Mouse (Mus musculus) stomach, embryonic 14.5 days (tissue): ENCODE results near the gene Madd. TPM values are rescaled to one million over a fixed set of nuclear protein-coding genes. Genes with fewer than 3 reads are reported as not detected.
A peak's percentile ranks its signal among the peaks of the same experiment; 100 is the strongest.

ENCODE experiments used
- ATAC-seq: fragments of 200-750 bp; cut with Nextera tagmentation; 2 replicates; pipeline ENCODE4 v1.8.0; 2017; ENCODE audit warnings: low read depth, moderate TSS enrichment; ENCODE audit not compliant: insufficient number of reproducible peaks, insufficient read depth, low FRiP score
- H3K27ac ChIP-seq: fragments of 300-500 bp; sonication (generic); 2 replicates; pipeline ENCODE4 v1.5.1; 2014; ENCODE audit warnings: mild to moderate bottlenecking, low read length, moderate library complexity, mixed read lengths
- H3K27me3 ChIP-seq: fragments of 300-500 bp; sonication (generic); 2 replicates; pipeline ENCODE4 v1.6.1; 2014; ENCODE audit warnings: low read length, control low read depth, mixed read lengths; ENCODE audit not compliant: control insufficient read depth, insufficient read depth
- H3K36me3 ChIP-seq: fragments of 300-500 bp; sonication (generic); 2 replicates; pipeline ENCODE4 v1.6.1; 2014; ENCODE audit warnings: mild to moderate bottlenecking, control low read depth, low read length, moderate library complexity, mixed read lengths; ENCODE audit not compliant: control insufficient read depth, insufficient read depth
- H3K4me1 ChIP-seq: fragments of 300-500 bp; sonication (generic); 2 replicates; pipeline ENCODE4 v1.6.1; 2014; ENCODE audit warnings: low read length, control low read depth, mixed read lengths; ENCODE audit not compliant: control insufficient read depth, insufficient read depth
- H3K4me2 ChIP-seq: fragments of 300-500 bp; sonication (generic); replicated peaks from 2 replicates; pipeline ENCODE4 v1.6.1; 2014; ENCODE audit warnings: low read depth, low read length, control low read depth
- H3K4me3 ChIP-seq: fragments of 300-500 bp; sonication (generic); 2 replicates; pipeline ENCODE4 v1.5.1; 2014; ENCODE audit warnings: low read depth, low read length, control low read depth
- H3K9ac ChIP-seq: fragments of 300-500 bp; sonication (generic); replicated peaks from 2 replicates; pipeline ENCODE4 v1.6.1; 2014; ENCODE audit warnings: low read depth, mild to moderate bottlenecking, control low read depth, low read length, moderate library complexity, mixed read lengths
- H3K9me3 ChIP-seq: fragments of 300-500 bp; sonication (generic); 2 replicates; pipeline ENCODE4 v1.6.1; 2016; ENCODE audit warnings: low read depth, low read length, control low read depth; ENCODE audit not compliant: control insufficient read depth
- WGBS: fragments of 180-500 bp; shearing (Covaris S2); extraction: QIAGEN DNeasy Blood & Tissue Kit; methylation state at CpG from one replicate; pipeline ENCODE4 v1.1.7; 2014; 5-methylcytosine and 5-hydroxymethylcytosine counted together
- polyA plus RNA-seq: library from polyadenylated mRNA; unstranded; fragments of >200 nt; fragmentation: Nextera tagmentation; extraction: Ambion mirVana; gene quantifications from 2 replicates; pipeline ENCODE4 v1.2.1, GENCODE M21; 2014

Madd gene
- polyA plus RNA-seq: 11.8 and 19.7 TPM in 2 replicates

- Histone ChIP-seq H3K4me1 (peaks cover 4% of the 10 kb centered on the region; the same call in 1 of the 2 replicates), H3K4me3 (peak within 1 kb of the TSS; percentile 95), H3K9ac (peak within 1 kb of the TSS; percentile 57), H3K27me3 (no peaks in the 10 kb centered on the region), H3K36me3 (no peaks in the 10 kb centered on the region), H3K9me3 (no peaks in the 10 kb centered on the region), H3K27ac (peak within 1 kb of the TSS; percentile 77), H3K4me2 (peak within 1 kb of the TSS; percentile 52)
- no peak for ATAC-seq
- 61% methylated on average over 15 of the region's 15 CpGs for WGBS
Measured at GRCm38 (mm10) chr2:91183711-91184405, at the start of gene Madd. Madd (minus strand) TSS chr2:91183837.

DNA sequence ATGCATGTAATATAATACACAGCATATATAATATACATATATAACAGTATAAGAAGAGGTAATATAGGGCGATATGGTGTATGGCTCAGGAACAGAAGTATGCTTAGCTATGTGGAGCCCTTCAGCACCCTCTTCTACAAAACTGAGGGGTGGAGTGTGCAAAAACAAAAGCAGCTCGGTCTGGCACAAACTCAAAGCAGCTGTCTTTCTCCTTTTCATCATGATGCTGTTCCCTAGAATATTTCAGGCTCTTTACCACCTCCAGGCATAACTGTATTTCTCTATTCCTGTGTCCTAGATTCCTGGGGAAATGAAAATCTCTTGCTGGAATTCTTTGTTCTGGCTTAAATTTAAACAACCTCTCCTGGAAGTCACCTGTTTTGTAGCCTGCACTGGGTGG, 46.1 kb upstream of the Madd start:
- ATAC-seq: no peak
- H3K4me1 ChIP-seq: no peaks in the 10 kb centered on the region
- no peak overlapping the region for H3K4me3 ChIP-seq
- no peak overlapping the region for H3K27ac ChIP-seq
- no peak overlapping the region for H3K9ac ChIP-seq
- no peak overlapping the region for H3K4me2 ChIP-seq
- H3K27me3 ChIP-seq: no peaks in the 10 kb centered on the region
- H3K9me3 ChIP-seq: no peaks in the 10 kb centered on the region
- H3K36me3 ChIP-seq: no peaks in the 10 kb centered on the region; the same call in 1 of the 2 replicates
- 85% methylated on average over 2 of the region's 2 CpGs for WGBS

DNA sequence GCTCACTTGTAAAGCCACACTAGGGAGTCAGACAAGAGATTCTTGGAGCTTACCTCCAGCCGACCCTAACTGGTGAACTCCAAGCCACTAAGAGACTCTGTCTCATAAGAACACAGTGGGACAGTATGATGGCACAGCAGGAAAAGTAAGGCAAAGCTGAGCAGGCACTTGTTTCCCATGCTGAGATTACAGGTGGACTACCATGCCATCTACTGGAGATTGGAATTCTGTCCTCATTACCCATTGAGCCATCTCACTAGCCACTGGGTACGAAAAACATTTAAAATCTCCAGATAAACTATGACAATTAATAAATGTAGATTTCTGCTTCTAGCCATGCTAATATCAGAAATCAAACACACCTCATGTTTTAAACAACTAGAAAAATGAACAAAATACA, 40.0 kb upstream of the Madd start:
- Histone ChIP-seq H3K4me3 (no peak overlapping the region), H3K27ac (no peak overlapping the region), H3K4me2 (no peak overlapping the region), H3K9me3 (no peaks in the 10 kb centered on the region), H3K4me1 (no peaks in the 10 kb centered on the region), H3K9ac (no peak overlapping the region), H3K27me3 (no peaks in the 10 kb centered on the region), H3K36me3 (no peaks in the 10 kb centered on the region)
- no peak for ATAC-seq
- WGBS: 88% methylated on average over 2 of the region's 2 CpGs

DNA sequence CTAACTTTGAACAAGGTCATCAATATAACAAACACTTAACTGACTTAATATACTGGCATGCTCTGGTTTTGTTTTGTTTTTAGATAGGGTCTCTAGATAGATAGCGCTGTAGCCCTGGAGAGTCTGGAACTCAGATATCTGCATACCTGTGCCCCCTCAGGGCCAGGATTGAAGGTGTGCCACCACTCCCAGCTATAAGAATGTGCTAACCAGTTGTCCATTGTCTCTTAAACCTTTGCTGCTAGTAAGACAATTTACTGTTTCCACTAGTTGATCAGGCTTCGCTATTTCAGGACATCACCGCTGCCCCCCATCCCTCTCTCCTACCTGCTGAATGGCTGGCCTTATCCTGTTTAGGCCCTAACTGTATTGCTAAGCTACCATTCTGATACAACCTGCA, 36.9 kb upstream of the Madd start:
- Histone ChIP-seq H3K27me3 (no peaks in the 10 kb centered on the region), H3K4me3 (no peak overlapping the region), H3K27ac (no peak overlapping the region), H3K9ac (no peak overlapping the region), H3K4me1 (no peaks in the 10 kb centered on the region), H3K9me3 (no peaks in the 10 kb centered on the region), H3K4me2 (no peak overlapping the region), H3K36me3 (no peaks in the 10 kb centered on the region)
- 94% methylated on average over 3 of the region's 3 CpGs for WGBS
- no peak for ATAC-seq

DNA sequence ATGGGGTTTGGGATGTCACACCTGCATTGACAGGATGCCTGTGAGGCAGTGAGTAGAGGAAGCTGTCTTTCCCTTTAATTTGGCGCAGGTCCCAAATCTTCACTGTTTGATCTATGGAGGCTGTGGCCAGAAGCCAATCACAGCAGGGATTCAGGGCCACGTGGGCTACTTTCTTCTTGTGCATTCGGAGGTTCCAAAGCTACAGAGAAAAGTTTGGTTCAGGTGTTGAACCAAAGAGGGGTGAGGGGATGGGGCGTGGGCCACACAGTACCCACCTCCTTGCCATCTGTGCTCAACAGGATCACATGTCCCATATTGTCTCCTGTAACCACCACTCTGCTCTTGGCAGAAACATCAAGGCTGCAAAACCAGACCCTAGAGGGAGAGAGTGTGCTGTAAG, 33.4 kb upstream of the Madd start:
- H3K4me3 ChIP-seq: no peak overlapping the region
- no peak overlapping the region for H3K27ac ChIP-seq
- H3K9me3 ChIP-seq: no peaks in the 10 kb centered on the region
- H3K4me1 ChIP-seq: no peaks in the 10 kb centered on the region
- no peak overlapping the region for H3K4me2 ChIP-seq
- H3K27me3 ChIP-seq: no peaks in the 10 kb centered on the region
- H3K36me3 ChIP-seq: peaks cover 14% of the 10 kb centered on the region
- WGBS: 54% methylated on average over 4 of the region's 4 CpGs
- no peak overlapping the region for H3K9ac ChIP-seq
- no peak for ATAC-seq

DNA sequence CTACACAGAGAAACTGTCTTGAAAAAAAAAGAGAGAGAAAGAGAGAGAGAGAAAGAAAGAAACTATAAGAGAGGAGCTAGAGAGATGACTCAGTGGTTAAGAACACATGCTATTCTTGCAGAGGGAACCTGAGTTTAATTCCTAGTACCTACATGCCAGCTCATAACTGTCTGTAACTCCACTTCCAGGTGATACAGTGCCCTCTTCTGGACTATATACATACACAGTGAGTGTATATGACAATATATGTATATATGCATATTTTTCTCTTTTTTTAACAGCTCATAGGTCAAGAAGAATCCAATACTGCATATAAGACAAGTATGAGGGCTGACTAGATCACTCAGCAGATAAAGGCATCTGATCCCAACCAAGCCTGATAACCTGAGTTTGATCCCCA, 29.7 kb upstream of the Madd start:
- H3K36me3 ChIP-seq: peaks cover 42% of the 10 kb centered on the region
- H3K4me1 ChIP-seq: no peaks in the 10 kb centered on the region
- H3K27me3 ChIP-seq: no peaks in the 10 kb centered on the region
- no peak overlapping the region for H3K27ac ChIP-seq
- H3K4me3 ChIP-seq: no peak overlapping the region
- H3K9ac ChIP-seq: no peak overlapping the region
- no peaks in the 10 kb centered on the region for H3K9me3 ChIP-seq
- H3K4me2 ChIP-seq: no peak overlapping the region
- ATAC-seq: no peak

DNA sequence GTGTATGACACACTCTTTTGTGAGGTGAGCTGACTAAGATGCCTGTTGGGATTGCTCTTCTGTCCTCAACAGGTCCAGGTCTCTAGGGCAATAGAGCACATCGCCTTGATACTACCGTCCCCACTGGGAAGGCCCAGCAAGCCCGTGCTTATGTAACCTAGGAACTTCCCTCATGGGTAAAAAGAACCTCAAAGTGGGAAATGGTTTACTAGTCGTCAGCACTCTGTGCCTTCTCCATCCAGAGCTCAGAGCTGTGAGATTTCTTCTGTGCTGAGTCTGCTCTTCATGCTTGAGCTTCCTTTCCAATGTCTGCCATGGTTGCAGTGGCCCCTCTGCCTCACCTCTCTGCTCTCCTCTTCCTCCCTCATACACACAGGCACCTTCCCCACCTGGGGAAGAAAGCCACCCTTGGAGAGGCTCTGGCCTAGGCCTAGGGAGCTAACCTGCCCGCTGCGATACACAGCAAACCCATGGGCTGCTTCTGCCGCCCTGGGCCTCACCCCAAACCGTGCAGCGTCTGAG, 22.7 kb upstream of the Madd start:
- no peak overlapping the region for H3K9ac ChIP-seq
- H3K27me3 ChIP-seq: no peaks in the 10 kb centered on the region
- WGBS: 87% methylated on average over 9 of the region's 9 CpGs
- H3K27ac ChIP-seq: no peak overlapping the region
- peaks cover 13% of the 10 kb centered on the region for H3K4me1 ChIP-seq
- H3K9me3 ChIP-seq: no peaks in the 10 kb centered on the region
- H3K36me3 ChIP-seq: peaks cover 54% of the 10 kb centered on the region
- no peak overlapping the region for H3K4me2 ChIP-seq
- ATAC-seq: no peak
- H3K4me3 ChIP-seq: no peak overlapping the region

DNA sequence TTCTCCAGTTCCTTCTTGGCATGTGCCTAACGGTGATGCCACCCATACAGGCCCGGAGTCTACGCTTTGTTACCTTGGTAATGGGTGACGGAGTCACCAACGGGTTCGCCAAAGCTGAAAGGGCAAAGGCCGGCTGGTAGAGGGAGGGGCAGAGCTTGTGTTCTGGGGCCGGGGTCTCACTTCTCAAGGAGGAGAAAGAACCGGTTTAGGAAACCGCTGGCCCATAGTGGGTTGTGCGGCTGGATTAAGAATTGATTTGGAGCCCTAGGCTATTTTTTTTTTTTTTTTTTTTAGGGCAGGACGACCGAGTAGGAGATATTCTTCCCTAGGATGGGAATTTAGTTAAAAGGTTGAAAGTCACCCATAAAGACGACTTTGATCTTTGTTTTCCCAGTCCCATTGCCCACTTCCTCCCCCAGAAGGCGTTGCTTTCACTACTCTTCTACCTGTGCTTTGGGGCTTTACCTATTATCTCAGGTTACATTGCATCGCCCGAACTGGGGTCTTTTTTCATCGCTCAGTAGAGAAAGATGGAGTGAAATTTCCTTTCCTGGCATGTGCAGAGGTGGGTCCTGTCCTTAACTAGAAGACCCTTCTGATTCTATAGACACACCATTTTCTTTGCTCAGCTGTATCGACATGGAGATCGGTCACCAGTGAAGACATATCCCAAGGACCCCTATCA, 19.5 kb upstream of the Madd start:
- no peaks in the 10 kb centered on the region for H3K27me3 ChIP-seq
- WGBS: 8% methylated on average over 20 of the region's 20 CpGs
- peaks cover 24% of the 10 kb centered on the region for H3K36me3 ChIP-seq
- H3K9ac ChIP-seq: peak overlapping the region; percentile 57
- H3K4me1 ChIP-seq: peaks cover 13% of the 10 kb centered on the region
- H3K9me3 ChIP-seq: no peaks in the 10 kb centered on the region
- peak overlapping the region; percentile 35; the same call in 1 of the 2 replicates for H3K27ac ChIP-seq
- ATAC-seq: peak; percentile 54; the same call in 1 of the 2 replicates
- peak overlapping the region; percentile 68 for H3K4me3 ChIP-seq
- H3K4me2 ChIP-seq: peak overlapping the region; percentile 72
